Comparison of ENCODE assay signal across 8 mouse cellular contexts in the genomic region with DNA sequence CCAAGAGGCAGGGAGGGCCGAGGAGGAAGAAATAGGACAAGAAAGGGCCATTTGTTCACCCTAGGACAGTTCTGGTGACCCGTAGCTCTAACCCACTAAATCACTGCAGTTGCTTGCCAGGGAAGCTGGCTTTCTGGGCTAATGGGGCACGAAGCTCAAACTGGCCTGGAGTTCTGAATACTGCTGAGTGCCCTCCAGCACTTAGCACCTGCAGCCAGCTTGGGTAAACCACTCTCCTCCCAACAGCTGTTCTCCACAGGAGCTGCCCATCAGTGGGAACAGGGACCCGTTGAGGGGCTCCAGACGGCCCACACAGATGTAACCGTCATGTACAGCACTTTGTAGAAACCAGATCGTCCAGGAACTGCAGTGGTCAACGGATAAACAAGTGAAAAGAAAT.
DNase-seq lines count a peak whose midpoint lies in the region; TF ChIP-seq lines count a peak whose summit lies in the region.

No protein-coding gene starts in this region.

- H3K4me3 ChIP-seq in hindbrain, embryonic 10.5 days, result no peak overlapping the region
- H3K4me3 ChIP-seq in layer of hippocampus, adult 2 months, result no peak overlapping the region

- no peaks in the 10 kb centered on the region for H3K27me3 ChIP-seq in hindbrain, embryonic 10.5 days (ENCODE audit: insufficient read depth, poor library complexity, severe bottlenecking)

- H3K36me3 ChIP-seq in hindbrain, embryonic 10.5 days, result no peaks in the 10 kb centered on the region

- peak; percentile 12 for DNase-seq in adrenal gland, postnatal 10 days
- no peak for DNase-seq in adrenal gland, adult 8-10 months
- DNase-seq in Muller cell, postnatal 12 days (ENCODE audit: inconsistent ontology term), result peak; percentile 79
- peak; percentile 35 for DNase-seq in hindbrain, embryonic 10.5 days (ENCODE audit: low spot score)
- DNase-seq in lung, postnatal 10 days, result peak; percentile 5
- DNase-seq in layer of hippocampus, adult 2 months (ENCODE audit: low spot score in 2 of 2), result no peak
- no peak for DNase-seq in MN1 (ENCODE audit: low spot score)
- no peak for DNase-seq in adrenal gland, adult 2 months

- WGBS in hindbrain, embryonic 10.5 days, result 34% methylated on average over 8 of the region's 8 CpGs

- no peak for TF ChIP-seq CTCF in layer of hippocampus, adult 2 months (conservative IDR thresholded peaks at IDR 0.05)

- H3K27ac ChIP-seq in hindbrain, embryonic 10.5 days, result peak overlapping the region; percentile 5; the same call in 1 of the 2 replicates
- H3K27ac ChIP-seq in layer of hippocampus, adult 2 months, result no peak overlapping the region

- H3K9me3 ChIP-seq in hindbrain, embryonic 10.5 days, result no peaks in the 10 kb centered on the region

- peaks cover 14% of the 10 kb centered on the region for H3K4me1 ChIP-seq in hindbrain, embryonic 10.5 days (replicated peaks)

Comparison
In these comparisons a context has a peak if more than half of its experiments do, and no peak if none do; other contexts are left out.
1. DNase-seq: peak in adrenal gland, postnatal 10 days (single experiment), Muller cell, postnatal 12 days (single experiment), hindbrain, embryonic 10.5 days (single experiment) and lung, postnatal 10 days (single experiment); none in adrenal gland, adult 8-10 months (single experiment), layer of hippocampus, adult 2 months (0 of 2), MN1 (single experiment) and adrenal gland, adult 2 months (single experiment).